Mouse (Mus musculus): ENCODE measurements around the gene Iah1.

DNA sequence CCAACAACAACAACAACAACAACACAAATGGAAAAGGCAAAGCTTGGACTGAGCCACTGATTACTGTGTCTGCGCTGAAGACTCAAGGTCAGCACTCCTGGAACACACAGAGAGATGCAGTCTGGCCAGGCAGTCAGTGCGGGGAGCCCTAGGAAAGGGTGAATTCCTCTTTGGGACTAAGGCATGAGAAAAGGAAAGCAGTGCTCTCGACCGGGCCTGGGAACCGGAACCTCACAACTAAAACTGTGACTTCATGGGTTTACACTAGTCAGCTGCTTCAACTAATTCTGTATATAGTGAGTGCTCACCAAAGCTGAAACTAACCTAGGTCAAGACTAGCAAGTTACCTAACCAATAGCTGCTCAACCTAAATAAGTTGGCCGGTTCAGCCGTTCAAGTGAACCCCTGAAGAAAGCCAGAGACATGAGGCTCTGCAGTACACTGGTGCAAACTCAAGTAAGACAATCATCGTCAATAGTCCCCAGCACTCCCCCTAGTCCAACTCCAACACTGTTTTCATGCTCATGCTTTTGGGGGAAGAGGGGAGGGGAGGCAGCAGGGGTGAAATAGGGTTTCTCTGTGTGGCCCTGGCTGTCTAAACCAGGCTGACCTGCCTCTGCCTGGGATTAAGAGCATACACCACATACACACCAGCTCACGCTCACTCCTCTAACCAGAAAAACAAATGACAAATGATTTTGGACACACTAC is 52.3 kb downstream of the Iah1 start:
- TF ChIP-seq CTCF (IDR thresholded peaks at IDR 0.05; ENCODE audit: extremely low read depth, insufficient read length, insufficient replicate concordance, low read depth, low read length), result no peak
- no peak for TF ChIP-seq POLR2A (IDR thresholded peaks at IDR 0.05; ENCODE audit: low read depth, low read length)

Data from small intestine, adult 2 months (tissue).